Mouse (Mus musculus): ENCODE measurements around the gene Rap1gap2.
A peak's percentile ranks its signal among the peaks of the same experiment; 100 is the strongest.

Rap1gap2 gene

DNA sequence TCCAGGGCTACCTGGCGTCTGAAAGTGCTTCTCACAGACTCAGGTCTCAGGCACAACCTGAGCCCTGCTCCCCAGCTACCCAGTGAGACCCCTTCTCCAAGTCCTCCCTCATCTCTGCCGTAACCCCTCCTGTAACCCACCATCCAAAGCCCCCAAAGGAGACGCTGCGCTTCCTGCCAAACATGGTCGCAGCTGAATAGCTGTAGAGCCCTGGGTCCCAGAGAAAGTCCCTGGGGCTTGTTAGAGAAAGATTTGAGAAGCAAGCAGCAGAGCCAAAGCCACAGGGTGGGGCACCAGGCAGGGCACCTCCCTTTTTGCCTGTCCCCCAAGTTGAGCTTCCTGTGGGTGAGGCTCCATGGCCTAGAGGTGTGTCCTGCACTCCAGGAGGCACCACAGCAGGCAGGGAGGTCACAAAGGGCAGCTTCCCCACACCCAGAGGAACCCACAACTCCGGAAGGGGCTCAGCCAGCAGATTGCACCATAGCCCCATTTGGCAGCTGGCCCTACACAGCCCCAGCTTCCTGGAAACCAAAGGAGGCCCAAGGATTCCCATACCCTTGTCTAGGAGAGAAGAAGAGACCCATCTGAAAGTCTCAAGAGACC, 38.2 kb downstream of the Rap1gap2 start:
- no peak for DNase-seq

DNA sequence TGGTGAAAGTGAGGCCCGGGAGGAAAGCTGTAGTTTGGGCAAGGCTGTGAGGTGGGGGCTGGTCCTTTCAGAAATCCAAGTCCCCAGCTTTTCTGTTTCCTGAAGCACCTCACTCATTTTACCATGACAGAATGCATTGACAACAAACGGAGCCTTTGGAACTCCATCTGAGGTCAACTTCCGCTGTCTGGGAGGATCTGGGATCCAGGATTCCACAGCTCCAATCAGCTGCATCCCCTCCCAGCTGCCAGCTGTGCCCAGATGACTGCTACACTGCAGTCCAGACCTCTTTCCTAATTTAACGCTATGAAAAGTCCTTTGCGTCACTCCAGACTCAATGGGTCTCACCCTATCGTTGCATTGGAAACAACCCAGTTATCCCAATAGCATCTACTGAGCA, 41.0 kb downstream of the Rap1gap2 start:
- no peak for DNase-seq

DNA sequence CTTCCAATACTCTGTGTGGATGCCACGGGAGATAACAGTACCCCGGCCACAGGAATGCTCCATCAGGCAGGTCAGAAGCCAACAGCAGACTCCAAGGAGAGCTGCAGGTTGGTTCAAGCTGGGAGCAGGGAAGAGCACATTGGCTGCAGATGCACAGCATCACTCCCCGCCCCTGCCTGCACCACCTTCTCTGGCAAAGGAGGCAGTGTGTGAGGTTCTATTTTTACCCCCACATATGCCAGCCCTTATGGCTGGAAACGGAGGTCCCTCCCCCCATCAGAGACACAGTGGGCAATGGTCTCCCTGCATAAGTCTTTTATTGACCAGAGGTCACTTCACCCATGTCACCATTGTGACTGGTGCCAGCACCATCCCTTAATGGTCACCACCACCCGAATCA, 42.3 kb downstream of the Rap1gap2 start:
- peak; percentile 50 to 66 for DNase-seq

DNA sequence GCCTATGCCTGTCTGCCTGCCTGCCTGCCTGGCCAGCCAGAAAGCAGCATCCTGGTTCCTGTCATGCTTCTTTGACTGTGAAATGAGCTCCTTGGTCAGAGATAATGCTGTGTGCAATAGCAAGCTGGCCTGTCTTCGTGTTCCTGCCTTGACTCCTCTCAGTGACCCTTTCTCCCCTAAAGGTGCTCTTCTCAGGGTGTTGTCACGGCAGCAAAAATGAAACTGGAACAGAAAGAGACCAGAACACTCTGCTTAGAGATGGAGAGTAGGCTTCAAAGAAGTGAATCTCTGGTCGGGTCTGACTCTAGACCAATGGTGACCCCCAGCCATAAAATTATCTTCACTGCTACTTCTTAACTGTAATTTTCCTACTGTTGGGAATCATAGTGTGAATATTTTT, 42.7 kb downstream of the Rap1gap2 start:
- no peak for DNase-seq

GRCm38 (mm10) chr11:74566326-74566874, 44.3 kb downstream of the Rap1gap2 start:
- no peak for DNase-seq

DNA sequence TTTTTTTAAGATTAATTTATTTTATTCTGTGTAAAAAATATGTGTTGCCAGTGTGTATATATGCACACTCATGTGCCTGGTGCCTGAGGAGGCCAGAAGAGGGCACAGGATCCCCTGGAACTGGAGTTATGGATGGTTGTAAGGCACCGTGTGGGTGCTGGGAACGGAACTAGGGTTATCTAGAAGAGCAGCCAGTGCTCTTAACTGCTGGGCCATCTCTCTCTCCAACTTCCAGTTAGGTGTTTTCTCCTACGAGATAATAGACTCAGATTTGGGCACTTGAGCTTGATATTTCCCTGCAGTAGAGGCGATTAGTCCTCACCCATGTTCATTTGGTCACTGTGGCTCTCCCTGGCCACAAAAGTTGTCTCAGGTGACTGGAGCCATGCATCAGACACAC, 49.3 kb downstream of the Rap1gap2 start:
- no peak for DNase-seq

DNA sequence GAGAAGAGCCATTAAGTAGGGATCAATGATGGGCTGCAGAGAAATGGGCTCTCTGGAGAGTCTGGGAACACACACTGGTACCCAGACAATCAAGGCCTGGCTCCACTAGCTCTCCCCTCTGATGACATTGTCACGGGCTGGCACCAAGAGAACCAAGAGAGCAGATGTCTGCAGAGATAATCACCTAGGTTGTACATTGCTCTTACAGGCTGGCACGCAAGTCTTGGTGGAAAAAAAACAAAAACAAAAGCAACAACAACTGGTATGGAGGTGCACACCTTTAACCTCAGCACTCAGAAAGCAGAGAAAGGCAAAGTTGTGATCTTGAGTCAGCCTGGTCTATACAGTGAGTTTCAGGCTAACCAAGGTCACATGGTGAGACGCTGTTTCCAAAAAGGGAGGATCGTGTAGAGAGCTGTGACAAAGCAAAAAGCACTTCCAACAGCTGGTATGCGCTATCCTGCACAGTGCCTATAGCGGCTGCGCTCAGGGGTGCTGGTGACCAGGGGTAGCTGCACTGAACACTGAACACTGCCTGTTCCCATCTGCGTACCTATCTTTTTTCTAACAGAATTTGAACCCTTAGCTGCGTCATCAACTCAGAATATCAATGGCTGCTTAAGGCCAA, 50.0 kb downstream of the Rap1gap2 start:
- no peak for DNase-seq

DNA sequence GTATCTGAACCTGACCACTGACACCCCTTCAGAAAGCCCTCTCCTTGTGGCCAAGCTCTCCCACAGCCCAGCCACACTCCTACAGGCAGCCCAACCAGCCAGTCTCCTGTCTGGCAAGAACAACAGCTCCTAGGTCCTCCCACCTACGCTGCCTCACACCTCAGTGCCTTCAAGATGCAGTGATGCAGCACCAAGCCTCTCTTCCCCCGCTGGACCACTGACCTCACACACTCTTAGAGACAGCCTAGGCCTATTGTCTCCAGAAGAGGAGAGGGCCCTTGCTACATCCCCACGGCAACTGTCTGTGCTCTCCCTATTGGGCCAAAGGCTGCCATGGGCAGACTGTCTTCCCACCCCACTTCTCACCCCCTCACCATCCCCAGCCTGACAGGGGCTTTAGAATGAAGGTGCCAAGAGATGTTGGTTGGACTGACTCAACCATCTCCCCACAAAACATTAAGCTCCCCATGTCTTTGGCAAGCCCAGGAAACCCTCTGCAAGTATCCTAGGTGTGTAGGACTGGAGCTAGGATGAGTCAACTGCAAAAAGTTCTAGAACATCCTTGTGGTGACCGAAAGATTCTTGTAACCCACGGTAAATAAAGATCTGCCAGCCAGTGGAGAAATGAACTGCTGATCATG, 50.8 kb downstream of the Rap1gap2 start:
- DNase-seq, result no peak

GRCm38 (mm10) chr11:74558933-74559332, 51.8 kb downstream of the Rap1gap2 start:
- DNase-seq, result no peak

- DNase-seq, result no peak
Observed at GRCm38 (mm10) chr11:74557456-74558230, 53.1 kb downstream of the Rap1gap2 start.

DNA sequence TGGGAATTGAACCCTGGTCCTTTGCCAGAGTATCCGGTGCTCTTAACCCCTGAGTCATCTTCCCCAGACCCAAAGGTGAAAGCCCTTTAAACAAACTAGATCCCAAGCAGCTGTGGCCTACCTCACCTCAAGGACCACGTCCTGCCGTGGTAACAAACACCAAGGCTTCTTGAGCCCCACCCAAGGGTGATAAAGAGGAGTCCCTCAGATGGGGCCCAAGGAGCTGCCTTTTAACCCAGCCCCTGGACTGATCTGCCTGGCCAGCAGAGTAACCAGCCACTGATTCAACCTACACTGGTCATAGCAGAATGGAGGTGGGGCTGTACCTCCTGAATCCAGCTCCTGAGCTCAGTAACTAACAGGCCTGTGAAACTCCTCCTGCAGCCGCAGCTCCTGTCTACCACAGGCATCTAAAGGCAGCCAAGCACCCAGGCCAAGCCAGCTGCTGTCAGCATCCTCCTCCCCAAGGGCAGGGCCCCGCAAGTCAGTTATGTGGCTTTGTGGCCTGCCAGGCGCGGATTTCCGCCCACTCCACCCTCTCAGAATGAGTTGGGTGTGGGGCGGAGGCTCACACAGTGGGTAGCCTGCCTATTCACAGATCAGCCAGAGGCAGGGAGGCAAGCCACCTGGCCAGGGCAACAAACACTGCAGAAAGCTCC, 54.9 kb downstream of the Rap1gap2 start:
- DNase-seq, result peak; percentile 28 to 35

DNA sequence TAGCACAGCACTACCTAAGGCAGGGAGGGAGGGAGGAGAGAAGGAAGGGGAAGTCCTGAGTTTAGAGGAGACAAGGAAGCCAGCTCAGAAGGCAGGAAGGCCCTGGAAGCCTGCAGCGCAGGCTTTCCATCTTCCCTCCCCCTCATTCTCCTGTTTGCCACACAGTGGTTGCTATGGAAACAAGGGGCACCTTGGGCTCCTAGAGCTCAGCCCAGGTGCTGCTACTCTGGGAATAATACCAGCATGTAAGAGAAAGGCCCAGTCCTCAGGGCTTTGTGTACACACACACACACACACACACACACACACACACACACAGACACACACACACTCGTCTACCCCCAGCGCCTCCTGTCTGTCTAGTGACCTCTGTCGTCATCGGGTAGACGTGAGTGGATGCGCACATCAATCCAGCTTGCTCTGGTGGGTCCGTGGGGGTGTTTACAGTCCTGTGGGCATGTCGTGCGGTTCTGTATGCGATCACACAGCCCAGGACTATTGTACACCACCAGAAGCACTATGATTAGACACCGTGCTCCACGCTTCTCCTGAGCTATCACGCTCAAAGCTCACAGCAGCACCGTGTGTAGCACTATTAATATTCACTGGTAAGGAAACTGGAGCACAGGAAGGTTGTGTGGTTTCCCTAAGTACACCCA, 55.9 kb downstream of the Rap1gap2 start:
- no peak for DNase-seq

GRCm38 (mm10) chr11:74551568-74551967, 59.1 kb downstream of the Rap1gap2 start:
- no peak for DNase-seq

- peak in 1 of 2 experiments; percentile 37 for DNase-seq
Observed at GRCm38 (mm10) chr11:74550615-74551102, 60.1 kb downstream of the Rap1gap2 start.

GRCm38 (mm10) chr11:74548781-74549382, 61.8 kb downstream of the Rap1gap2 start:
- DNase-seq, result no peak

GRCm38 (mm10) chr11:74546933-74547694, 63.6 kb downstream of the Rap1gap2 start:
- DNase-seq, result peak; percentile 45 to 51

DNA sequence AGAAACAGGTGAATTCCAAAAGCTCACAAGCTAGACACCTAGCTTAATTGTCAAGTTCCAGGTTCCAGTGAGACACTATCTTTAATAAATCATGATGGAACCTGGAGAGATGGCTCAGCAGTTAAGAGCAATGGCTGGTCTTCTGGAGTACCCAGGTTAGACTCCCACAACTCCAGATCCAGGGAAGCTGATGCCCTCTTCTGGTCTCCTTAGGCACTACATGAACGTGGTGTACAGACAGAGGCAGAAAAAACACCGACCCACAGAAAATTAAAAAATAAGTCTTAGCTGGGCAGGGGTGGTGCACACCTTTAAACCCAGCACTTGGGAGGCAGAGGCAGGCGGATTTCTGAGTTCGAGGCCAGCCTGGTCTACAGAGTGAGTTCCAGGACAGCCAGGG, 64.5 kb downstream of the Rap1gap2 start:
- DNase-seq, result peak; percentile 67 to 72

GRCm38 (mm10) chr11:74545560-74545959, 65.2 kb downstream of the Rap1gap2 start:
- DNase-seq, result no peak

GRCm38 (mm10) chr11:74537352-74537751, 73.4 kb downstream of the Rap1gap2 start:
- DNase-seq, result no peak

DNA sequence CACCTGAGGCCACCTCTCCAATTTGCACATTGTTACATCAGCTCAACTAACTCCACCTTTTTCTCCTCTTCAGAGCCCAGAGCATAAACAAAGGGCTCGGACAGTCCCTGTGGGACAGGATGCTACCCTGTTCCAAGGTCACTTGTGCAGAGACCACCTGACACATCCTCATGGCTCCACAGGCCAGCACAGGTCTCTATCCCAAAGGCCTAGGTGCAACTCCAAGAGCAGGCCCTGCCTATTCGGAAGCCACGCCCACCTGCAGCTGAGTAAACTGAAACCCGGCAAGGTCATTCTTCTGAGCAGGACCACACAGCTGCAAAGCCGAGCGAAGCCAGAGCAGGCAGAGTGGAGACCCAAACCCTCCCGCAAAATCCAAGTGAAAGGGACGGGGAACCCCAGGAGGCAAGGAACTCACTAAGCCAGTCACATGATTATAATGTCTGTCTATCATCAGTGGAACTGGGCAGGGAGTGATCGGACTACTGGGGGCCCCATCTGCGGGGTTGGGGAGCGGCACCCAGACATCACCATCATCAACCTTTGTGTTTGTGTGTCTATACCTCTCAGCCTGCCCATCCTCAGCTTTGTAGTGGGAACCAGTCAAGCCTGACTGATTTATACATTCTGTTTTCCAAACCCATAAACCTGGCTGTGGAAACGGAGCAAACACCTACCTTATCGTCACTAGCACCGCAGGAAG, 74.4 kb downstream of the Rap1gap2 start:
- DNase-seq, result no peak

Data from cerebellum, adult 18-20 months (tissue).